Mouse (Mus musculus) kidney, embryonic 14.5 days (tissue): Measurements from ENCODE around the gene Pdia5. TPM values are rescaled to one million over a fixed set of nuclear protein-coding genes. Genes with fewer than 3 reads are reported as not detected.
A peak's percentile ranks its signal among the peaks of the same experiment; 100 is the strongest.

ENCODE experiments used
- ATAC-seq: fragments of 200-750 bp; cut with Nextera tagmentation; 2 replicates; pipeline ENCODE4 v1.8.0; 2017; ENCODE audit warnings: moderate number of reproducible peaks, mild to moderate bottlenecking, moderate TSS enrichment, moderate library complexity; ENCODE audit not compliant: low FRiP score, low TSS enrichment
- H3K27ac ChIP-seq: fragments of 300-500 bp; sonication (generic); 2 replicates; pipeline ENCODE4 v1.5.1; 2014; ENCODE audit warnings: low read depth, mild to moderate bottlenecking, low read length, moderate library complexity, mixed read lengths
- H3K27me3 ChIP-seq: fragments of 300-500 bp; sonication (generic); 2 replicates; pipeline ENCODE4 v1.6.1; 2014; ENCODE audit warnings: mild to moderate bottlenecking, low read length; ENCODE audit not compliant: control insufficient read depth, insufficient read depth
- H3K36me3 ChIP-seq: fragments of 300-500 bp; sonication (generic); 2 replicates; pipeline ENCODE4 v1.6.1; 2014; ENCODE audit warnings: low read length, mixed read lengths; ENCODE audit not compliant: control insufficient read depth, insufficient read depth
- H3K4me1 ChIP-seq: fragments of 300-500 bp; sonication (generic); 2 replicates; pipeline ENCODE4 v1.6.1; 2014; ENCODE audit warnings: low read length, mixed read lengths; ENCODE audit not compliant: control insufficient read depth, insufficient read depth
- H3K4me2 ChIP-seq: fragments of 300-500 bp; sonication (generic); replicated peaks from 2 replicates; pipeline ENCODE4 v1.6.1; 2014; ENCODE audit warnings: low read depth, mild to moderate bottlenecking, low read length
- H3K4me3 ChIP-seq: fragments of 300-500 bp; sonication (generic); 2 replicates; pipeline ENCODE4 v1.5.1; 2014; ENCODE audit warnings: mild to moderate bottlenecking, low read length
- H3K9ac ChIP-seq: fragments of 300-500 bp; sonication (generic); 2 replicates; pipeline ENCODE4 v1.6.1; 2014; ENCODE audit warnings: low read depth, mild to moderate bottlenecking, low read length, moderate library complexity
- H3K9me3 ChIP-seq: fragments of 300-500 bp; sonication (generic); 2 replicates; pipeline ENCODE4 v1.6.1; 2016; ENCODE audit warnings: low read length; ENCODE audit not compliant: control insufficient read depth
- WGBS: fragments of 180-500 bp; shearing (Covaris S2); extraction: QIAGEN DNeasy Blood & Tissue Kit; methylation state at CpG from one replicate; pipeline ENCODE4 v1.1.7; 2014; 5-methylcytosine and 5-hydroxymethylcytosine counted together
- polyA plus RNA-seq: library from polyadenylated mRNA; unstranded; fragments of >200 nt; fragmentation: Nextera tagmentation; extraction: Ambion mirVana; gene quantifications from 2 replicates; pipeline ENCODE4 v1.2.1, GENCODE M21; 2014

Gene Pdia5
- 20.8 and 29.5 TPM in 2 replicates for polyA plus RNA-seq

- Histone ChIP-seq H3K27me3 (no peaks in the 10 kb centered on the region), H3K4me1 (peaks cover 5% of the 10 kb centered on the region), H3K4me2 (peak within 1 kb of the TSS; percentile 90), H3K36me3 (no peaks in the 10 kb centered on the region), H3K27ac (no peak within 1 kb of the TSS), H3K4me3 (peak within 1 kb of the TSS; percentile 78), H3K9me3 (no peaks in the 10 kb centered on the region), H3K9ac (peak within 1 kb of the TSS; percentile 68)
- WGBS = under 1% methylated on average over 60 of the region's 66 CpGs
- ATAC-seq = peak; percentile 94
Measured at GRCm38 (mm10) chr16:35490231-35491070, at the start of gene Pdia5. Pdia5 (minus strand) TSS chr16:35490873.

DNA sequence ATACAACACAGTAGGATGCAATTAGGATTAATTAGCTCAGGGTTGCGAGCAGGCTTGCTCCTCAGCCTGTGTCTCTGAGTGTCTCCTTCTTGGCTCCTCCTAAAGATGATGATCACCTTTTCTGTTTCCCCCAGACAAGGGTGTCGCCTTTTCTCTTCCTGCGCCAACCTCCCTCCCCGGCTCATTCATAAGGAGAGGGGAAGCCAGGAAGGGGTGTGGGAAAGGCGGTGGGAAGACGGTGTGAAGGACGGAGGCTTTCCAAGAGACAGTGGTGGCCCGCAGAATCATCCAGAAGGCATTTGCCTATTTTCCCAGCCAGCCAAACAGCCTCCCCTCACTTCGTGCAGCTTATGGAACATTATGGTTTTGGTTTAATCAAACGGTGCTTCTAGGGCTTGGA lies 48.4 kb upstream of the Pdia5 start:
- no peak for ATAC-seq
- peaks cover 30% of the 10 kb centered on the region for H3K27me3 ChIP-seq
- H3K36me3 ChIP-seq = no peaks in the 10 kb centered on the region

GRCm38 (mm10) chr16:35537651-35538050 lies 47.0 kb upstream of the Pdia5 start:
- Histone ChIP-seq H3K36me3 (no peaks in the 10 kb centered on the region), H3K4me1 (peaks cover 7% of the 10 kb centered on the region; the same call in 1 of the 2 replicates), H3K4me3 (no peak overlapping the region), H3K4me2 (no peak overlapping the region), H3K27ac (no peak overlapping the region), H3K9me3 (no peaks in the 10 kb centered on the region), H3K27me3 (peaks cover 27% of the 10 kb centered on the region), H3K9ac (no peak overlapping the region)
- 62% methylated on average over 8 of the region's 8 CpGs for WGBS
- no peak for ATAC-seq

More for the DNA sequence above, 48.4 kb upstream of the Pdia5 start:
- Histone ChIP-seq H3K9ac (no peak overlapping the region), H3K4me1 (peaks cover 7% of the 10 kb centered on the region; the same call in 1 of the 2 replicates), H3K27ac (no peak overlapping the region), H3K9me3 (no peaks in the 10 kb centered on the region), H3K4me2 (no peak overlapping the region), H3K4me3 (no peak overlapping the region)
- WGBS = 58% methylated on average over 10 of the region's 10 CpGs

DNA sequence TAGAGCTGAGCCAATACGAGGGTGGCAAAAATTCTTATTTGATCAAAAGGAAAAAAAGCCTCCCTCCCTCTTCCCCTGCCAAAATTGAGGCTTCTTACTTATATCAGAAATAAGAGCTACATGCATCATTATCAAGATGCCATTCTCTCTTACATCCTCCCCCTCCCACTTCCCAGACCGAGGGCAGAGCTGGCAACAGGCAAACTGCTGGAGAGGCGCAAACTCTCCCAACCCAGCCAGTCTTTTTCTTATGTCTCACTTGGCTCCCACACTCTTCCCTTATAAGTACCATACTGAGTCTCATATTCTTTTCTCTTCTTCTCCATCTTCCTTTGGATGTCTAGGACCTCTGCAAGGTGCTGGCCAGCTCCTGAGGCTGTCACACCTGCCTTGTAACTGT lies 44.0 kb upstream of the Pdia5 start:
- H3K27ac ChIP-seq = no peak overlapping the region
- H3K36me3 ChIP-seq = no peaks in the 10 kb centered on the region
- no peak overlapping the region for H3K4me3 ChIP-seq
- no peaks in the 10 kb centered on the region for H3K9me3 ChIP-seq
- no peak for ATAC-seq
- no peak overlapping the region for H3K4me2 ChIP-seq
- 71% methylated on average over 3 of the region's 3 CpGs for WGBS
- peaks cover 13% of the 10 kb centered on the region for H3K27me3 ChIP-seq
- H3K9ac ChIP-seq = no peak overlapping the region
- no peaks in the 10 kb centered on the region for H3K4me1 ChIP-seq

DNA sequence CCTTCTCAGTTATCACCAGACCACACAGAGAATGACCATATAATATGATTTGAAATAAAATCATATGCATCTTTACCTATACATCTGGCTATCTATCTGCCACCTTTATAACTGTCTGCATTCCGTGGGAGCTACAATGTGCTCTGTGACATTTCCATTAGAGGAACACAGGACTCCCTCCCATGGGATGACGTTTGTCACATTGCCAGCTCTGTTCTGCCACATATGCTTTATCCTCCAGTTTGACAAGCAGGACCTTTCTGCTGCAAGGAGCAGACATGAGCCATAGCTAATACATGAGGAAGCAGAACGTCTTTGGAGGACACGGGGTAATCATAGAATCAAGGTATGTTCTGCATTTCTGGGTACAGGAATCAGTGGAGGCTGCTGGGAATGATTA lies 33.5 kb upstream of the Pdia5 start:
- Histone ChIP-seq H3K9ac (no peak overlapping the region), H3K36me3 (no peaks in the 10 kb centered on the region), H3K9me3 (no peaks in the 10 kb centered on the region), H3K4me3 (no peak overlapping the region), H3K27ac (no peak overlapping the region), H3K4me2 (no peak overlapping the region), H3K27me3 (no peaks in the 10 kb centered on the region), H3K4me1 (no peaks in the 10 kb centered on the region)
- ATAC-seq = no peak
- WGBS = 69% methylated on average over 4 of the region's 4 CpGs

DNA sequence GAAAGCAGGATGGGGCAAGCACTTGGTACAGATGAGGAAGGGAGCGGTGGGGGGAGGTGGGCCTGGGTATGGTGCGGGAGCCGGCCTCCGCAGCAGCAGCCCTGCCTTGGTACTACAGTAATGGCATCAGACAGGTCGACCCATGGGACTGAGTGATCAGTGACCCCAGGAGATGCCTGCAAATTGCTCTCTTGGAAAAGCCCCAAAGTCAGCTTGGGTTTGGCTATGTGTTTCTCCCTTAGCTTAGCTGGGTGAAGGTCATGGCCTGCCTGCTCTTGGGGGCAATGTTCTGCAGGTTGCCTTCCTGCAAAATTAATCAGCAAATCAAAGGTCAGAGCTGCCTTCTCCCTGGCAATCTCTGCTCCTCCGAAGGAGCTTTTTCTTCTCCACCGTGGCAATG lies 28.6 kb upstream of the Pdia5 start:
- H3K4me2 ChIP-seq = no peak overlapping the region
- H3K9ac ChIP-seq = no peak overlapping the region
- no peak overlapping the region for H3K4me3 ChIP-seq
- no peaks in the 10 kb centered on the region for H3K27me3 ChIP-seq
- H3K27ac ChIP-seq = no peak overlapping the region
- ATAC-seq = no peak
- WGBS = 33% methylated on average over 7 of the region's 7 CpGs
- no peaks in the 10 kb centered on the region for H3K36me3 ChIP-seq
- no peaks in the 10 kb centered on the region for H3K9me3 ChIP-seq
- peaks cover 15% of the 10 kb centered on the region for H3K4me1 ChIP-seq

DNA sequence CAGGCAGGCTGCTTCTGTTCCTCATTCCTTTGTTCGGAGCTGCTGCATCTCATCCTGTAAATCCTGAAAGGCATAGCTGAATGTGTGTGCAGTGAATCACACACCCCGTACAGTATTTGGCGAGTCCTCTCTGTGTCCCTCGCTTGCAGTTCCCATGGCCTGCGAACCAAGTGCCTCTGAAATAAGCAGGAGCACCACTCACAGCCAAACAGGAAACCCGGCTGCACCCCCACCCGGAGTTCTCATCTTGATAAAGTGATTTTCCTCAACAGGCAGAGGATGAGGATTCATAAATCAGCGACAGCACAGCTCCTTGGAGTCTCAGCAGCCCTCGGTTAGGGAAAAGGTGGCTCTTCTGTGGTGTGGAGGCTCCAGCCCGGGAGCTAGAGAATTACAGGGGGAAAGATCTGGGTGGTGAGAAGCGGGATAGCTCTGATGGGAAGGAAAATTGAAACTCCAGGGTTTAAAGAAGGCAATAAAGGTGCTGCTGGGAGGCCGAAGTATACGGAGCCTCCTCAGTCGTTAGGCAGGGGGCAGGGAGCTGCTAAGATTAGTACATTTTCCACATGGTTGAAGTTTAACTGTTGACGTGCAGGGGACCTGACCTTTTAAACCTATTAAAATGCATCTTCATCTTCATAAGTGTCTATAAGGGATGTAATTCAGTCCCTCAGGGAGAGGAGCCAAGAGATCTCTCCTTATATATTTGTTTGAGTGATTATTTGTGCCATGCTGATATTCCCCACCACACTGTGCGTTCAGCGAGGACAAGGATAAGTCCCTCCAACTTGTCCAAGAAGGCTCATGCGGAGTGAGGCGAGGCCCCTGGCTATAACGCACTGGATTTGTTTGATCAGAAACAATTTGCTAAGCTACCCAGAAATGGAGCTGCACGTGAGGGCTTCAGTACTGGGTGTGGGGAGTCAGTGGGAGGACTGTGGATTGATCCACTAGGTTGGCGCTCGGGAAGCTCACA lies 27.6 kb upstream of the Pdia5 start:
- no peak for ATAC-seq
- peak overlapping the region; percentile 17; the same call in 1 of the 2 replicates for H3K27ac ChIP-seq
- WGBS = 33% methylated on average over 23 of the region's 23 CpGs
- no peak overlapping the region for H3K4me3 ChIP-seq
- H3K9me3 ChIP-seq = no peaks in the 10 kb centered on the region
- H3K4me2 ChIP-seq = no peak overlapping the region; the same call in 1 of the 2 replicates
- H3K9ac ChIP-seq = 0 out of 2 replicates have a peak overlapping the region, but pooled peaks have one; percentile 14
- peaks cover 15% of the 10 kb centered on the region for H3K4me1 ChIP-seq
- no peaks in the 10 kb centered on the region for H3K36me3 ChIP-seq
- no peaks in the 10 kb centered on the region for H3K27me3 ChIP-seq

DNA sequence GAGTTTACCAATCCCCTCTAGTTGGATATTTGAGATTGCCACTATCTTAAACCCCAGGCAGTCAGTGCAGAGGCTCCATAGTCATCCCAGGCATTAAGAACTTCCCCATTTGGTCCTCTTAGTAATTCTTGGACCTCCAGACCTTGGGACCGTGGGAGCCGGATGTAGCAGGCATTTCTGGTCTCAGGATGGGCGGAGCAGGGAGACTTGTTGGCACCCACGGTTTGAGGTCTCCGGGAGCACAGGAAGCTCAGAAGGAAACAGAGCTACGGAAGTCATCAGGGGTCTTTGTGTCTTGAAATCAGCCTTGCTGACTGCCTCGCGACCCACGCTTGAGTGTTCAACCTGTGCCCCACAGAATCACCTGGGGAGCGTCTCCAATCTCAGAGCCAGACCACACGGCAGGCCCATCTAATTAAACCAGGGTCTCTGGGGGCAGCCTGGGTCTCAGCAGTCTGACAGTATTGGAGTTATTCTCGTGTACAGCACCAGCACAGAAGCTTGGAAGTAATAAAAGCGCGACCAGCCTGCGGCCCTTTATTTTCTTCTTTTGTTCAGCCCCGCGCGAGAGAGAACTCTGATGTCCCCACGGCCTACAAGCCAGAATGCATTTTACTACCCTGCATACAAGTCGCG lies 25.4 kb upstream of the Pdia5 start:
- no peak overlapping the region for H3K4me3 ChIP-seq
- no peak overlapping the region for H3K9ac ChIP-seq
- H3K27me3 ChIP-seq = no peaks in the 10 kb centered on the region
- H3K9me3 ChIP-seq = no peaks in the 10 kb centered on the region
- ATAC-seq = no peak
- 38% methylated on average over 21 of the region's 21 CpGs for WGBS
- no peak overlapping the region for H3K4me2 ChIP-seq
- H3K27ac ChIP-seq = 0 out of 2 replicates have a peak overlapping the region, but pooled peaks have one; percentile 17
- H3K4me1 ChIP-seq = peaks cover 15% of the 10 kb centered on the region
- H3K36me3 ChIP-seq = no peaks in the 10 kb centered on the region
